1 mouse cellular context compared by ENCODE assay signal in genomic region chr11:54862621-54863520, GRCm38 (mm10).
TF ChIP-seq lines count a peak whose summit lies in the region.

No protein-coding gene starts in this region.

TF ChIP-seq in MEL, 35 proteins besides CTCF, POLR2A, EP300 and RAD21 (continued from another document):
- TF ChIP-seq TCF12 (IDR thresholded peaks at IDR 0.05; ENCODE audit: low read depth, low read length) = 0 out of 2 replicates have a peak, but pooled peaks have one; percentile 14
- TF ChIP-seq MAZ (IDR thresholded peaks at IDR 0.05; ENCODE audit: low read depth, low read length) = peak; percentile 67; the same call in 1 of the 2 replicates
